Mouse (Mus musculus): ENCODE results near the gene Pck2. TPM values are rescaled to one million over a fixed set of nuclear protein-coding genes. Genes with fewer than 3 reads are reported as not detected.

Pck2 gene
- polyA plus RNA-seq, 1 experiment from 2014 or later: 19.2 TPM

DNA sequence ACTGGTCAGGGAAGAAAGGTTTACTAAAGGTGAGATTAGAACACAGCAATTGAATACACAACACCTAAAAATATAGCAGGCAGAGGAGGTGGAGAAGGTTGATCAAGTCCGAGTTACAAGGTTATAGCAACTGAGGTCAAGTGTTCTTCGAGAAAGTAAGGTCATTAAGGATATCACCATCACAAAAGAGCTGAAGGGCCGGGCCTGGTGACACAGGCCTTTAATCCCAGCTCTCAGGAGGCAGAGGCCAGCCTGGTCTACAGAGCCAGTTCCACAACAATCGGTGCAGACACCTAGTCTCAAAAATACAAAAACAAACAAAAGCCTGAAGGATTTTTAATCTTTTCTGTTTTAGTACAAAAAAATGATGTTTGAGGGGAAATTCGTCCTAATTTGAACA lies 11.3 kb downstream of the Pck2 start:
- no peak overlapping the region for H3K4me3 ChIP-seq (replicated peaks; ENCODE audit: low read length)
- H3K36me3 ChIP-seq (replicated peaks; ENCODE audit: control insufficient read depth, insufficient read depth): peaks cover 24% of the 10 kb centered on the region
- no peak overlapping the region for H3K9ac ChIP-seq
- ATAC-seq (ENCODE audit: low FRiP score) (no peak), DNase-seq (ENCODE audit: low spot score) (no peak)
- H3K9me3 ChIP-seq (ENCODE audit: control insufficient read depth, low read length): no peaks in the 10 kb centered on the region
- H3K4me1 ChIP-seq (replicated peaks; ENCODE audit: control insufficient read depth, insufficient read depth, low read length): no peaks in the 10 kb centered on the region
- H3K4me2 ChIP-seq (replicated peaks): no peak overlapping the region
- H3K27ac ChIP-seq: no peak overlapping the region
- H3K27me3 ChIP-seq (ENCODE audit: control insufficient read depth, insufficient read depth, low read length): no peaks in the 10 kb centered on the region
- 78% methylated on average over 5 of the region's 5 CpGs for WGBS

DNA sequence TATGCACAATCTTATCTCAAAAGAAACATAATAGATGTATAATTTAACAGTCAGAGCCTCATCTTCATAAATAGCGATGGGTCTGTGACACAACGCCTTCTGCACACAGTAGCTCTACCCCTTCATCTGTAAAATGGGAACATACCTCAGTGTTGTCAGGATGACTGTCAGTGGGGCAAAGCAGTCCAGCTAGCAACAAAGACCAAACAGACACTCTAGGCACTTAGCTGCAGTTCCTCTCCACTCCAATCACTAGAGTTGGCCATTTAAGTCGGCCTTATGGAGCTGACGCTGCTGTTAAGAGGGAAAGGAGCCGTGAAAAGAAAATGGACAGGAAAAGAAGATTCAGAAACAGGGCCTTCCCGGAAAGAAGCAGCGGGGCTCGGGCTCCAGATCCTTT lies 11.7 kb downstream of the Pck2 start:
- no peak overlapping the region for H3K4me2 ChIP-seq (replicated peaks)
- ATAC-seq (ENCODE audit: low FRiP score) (no peak), DNase-seq (ENCODE audit: low spot score) (no peak)
- no peaks in the 10 kb centered on the region for H3K27me3 ChIP-seq (ENCODE audit: control insufficient read depth, insufficient read depth, low read length)
- peaks cover 24% of the 10 kb centered on the region for H3K36me3 ChIP-seq (replicated peaks; ENCODE audit: control insufficient read depth, insufficient read depth)
- no peak overlapping the region for H3K27ac ChIP-seq
- H3K9me3 ChIP-seq (ENCODE audit: control insufficient read depth, low read length): no peaks in the 10 kb centered on the region
- no peak overlapping the region for H3K4me3 ChIP-seq (replicated peaks; ENCODE audit: low read length)
- no peaks in the 10 kb centered on the region for H3K4me1 ChIP-seq (replicated peaks; ENCODE audit: control insufficient read depth, insufficient read depth, low read length)
- 93% methylated on average over 8 of the region's 8 CpGs for WGBS
- no peak overlapping the region for H3K9ac ChIP-seq

GRCm38 (mm10) chr14:55554635-55555034 lies 14.6 kb downstream of the Pck2 start:
- Histone ChIP-seq H3K27me3 (ENCODE audit: control insufficient read depth, insufficient read depth, low read length) (no peaks in the 10 kb centered on the region), H3K4me2 (replicated peaks) (no peak overlapping the region), H3K36me3 (replicated peaks; ENCODE audit: control insufficient read depth, insufficient read depth) (no peaks in the 10 kb centered on the region; the same call in 1 of the 2 replicates), H3K27ac (no peak overlapping the region), H3K9me3 (ENCODE audit: control insufficient read depth, low read length) (no peaks in the 10 kb centered on the region), H3K4me1 (replicated peaks; ENCODE audit: control insufficient read depth, insufficient read depth, low read length) (peaks cover 6% of the 10 kb centered on the region; the same call in 1 of the 2 replicates), H3K4me3 (replicated peaks; ENCODE audit: low read length) (no peak overlapping the region), H3K9ac (no peak overlapping the region)
- no peak for ATAC-seq (ENCODE audit: low FRiP score)
- DNase-seq (ENCODE audit: low spot score): no peak

DNA sequence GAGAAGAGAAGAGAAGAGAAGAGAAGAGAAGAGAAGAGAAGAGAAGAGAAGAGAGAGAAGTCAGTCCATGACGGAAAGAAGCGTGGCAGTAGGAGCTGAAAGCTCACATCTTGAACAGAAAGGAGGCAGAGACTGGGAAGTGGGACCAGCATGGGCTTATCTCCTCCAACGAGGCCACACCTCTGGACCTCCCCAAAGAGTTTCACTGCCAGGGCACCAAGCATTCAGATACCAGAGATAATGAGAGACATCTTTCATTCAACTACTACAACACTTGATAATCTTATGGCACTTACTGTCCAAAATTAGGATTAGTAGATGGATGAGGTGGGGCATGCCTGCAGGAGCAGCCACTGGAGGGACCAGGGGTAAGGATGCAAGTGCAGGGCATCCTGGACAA lies 15.7 kb downstream of the Pck2 start:
- no peak overlapping the region for H3K4me3 ChIP-seq (replicated peaks; ENCODE audit: low read length)
- no peaks in the 10 kb centered on the region for H3K9me3 ChIP-seq (ENCODE audit: control insufficient read depth, low read length)
- no peaks in the 10 kb centered on the region for H3K27me3 ChIP-seq (ENCODE audit: control insufficient read depth, insufficient read depth, low read length)
- H3K9ac ChIP-seq: no peak overlapping the region
- no peak overlapping the region for H3K27ac ChIP-seq
- no peaks in the 10 kb centered on the region for H3K36me3 ChIP-seq (replicated peaks; ENCODE audit: control insufficient read depth, insufficient read depth)
- no peak for ATAC-seq (ENCODE audit: low FRiP score)
- H3K4me2 ChIP-seq (replicated peaks): no peak overlapping the region
- H3K4me1 ChIP-seq (replicated peaks; ENCODE audit: control insufficient read depth, insufficient read depth, low read length): peaks cover 6% of the 10 kb centered on the region; the same call in 1 of the 2 replicates
- DNase-seq (ENCODE audit: low spot score): no peak
- 87% methylated on average over 3 of the region's 3 CpGs for WGBS

DNA sequence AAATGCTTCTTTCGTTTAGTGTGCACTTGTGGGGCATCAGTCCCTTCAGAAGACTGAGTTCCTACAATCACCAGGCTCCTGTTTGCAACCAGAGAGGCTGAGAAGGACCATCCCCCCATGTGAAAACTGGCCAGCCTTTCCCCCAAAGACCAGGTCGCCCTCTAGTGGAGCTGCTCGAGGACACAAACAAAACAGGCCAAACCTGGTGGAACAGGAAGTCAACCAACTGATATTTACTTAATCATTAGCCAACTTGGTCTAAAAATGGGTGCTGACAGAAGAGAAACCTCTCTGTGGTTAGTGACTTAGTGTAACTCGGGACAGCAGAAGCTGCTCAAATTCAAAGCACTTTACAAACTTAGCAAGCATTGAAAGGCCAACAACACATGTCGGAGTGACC lies 16.9 kb downstream of the Pck2 start:
- WGBS: 32% methylated on average over 5 of the region's 5 CpGs
- DNase-seq (ENCODE audit: low spot score) (peak; percentile 67), ATAC-seq (ENCODE audit: low FRiP score) (no peak)

GRCm38 (mm10) chr14:55557587-55557986 lies 17.5 kb downstream of the Pck2 start:
- no peak overlapping the region for H3K4me3 ChIP-seq (replicated peaks; ENCODE audit: low read length)
- no peak overlapping the region for H3K4me2 ChIP-seq (replicated peaks)
- WGBS: 91% methylated on average over 3 of the region's 3 CpGs
- H3K27ac ChIP-seq: no peak overlapping the region
- no peaks in the 10 kb centered on the region for H3K9me3 ChIP-seq (ENCODE audit: control insufficient read depth, low read length)
- no peak for ATAC-seq (ENCODE audit: low FRiP score)
- H3K36me3 ChIP-seq (replicated peaks; ENCODE audit: control insufficient read depth, insufficient read depth): 0 out of 2 replicates have a peak, but pooled peaks cover 3% of the 10 kb centered on the region
- peaks cover 15% of the 10 kb centered on the region for H3K4me1 ChIP-seq (replicated peaks; ENCODE audit: control insufficient read depth, insufficient read depth, low read length)
- DNase-seq (ENCODE audit: low spot score): no peak
- no peaks in the 10 kb centered on the region for H3K27me3 ChIP-seq (ENCODE audit: control insufficient read depth, insufficient read depth, low read length)
- no peak overlapping the region for H3K9ac ChIP-seq

More for the DNA sequence above, 16.9 kb downstream of the Pck2 start:
- Histone ChIP-seq H3K4me1 (replicated peaks; ENCODE audit: control insufficient read depth, insufficient read depth, low read length) (peaks cover 15% of the 10 kb centered on the region), H3K4me3 (replicated peaks; ENCODE audit: low read length) (no peak overlapping the region), H3K9ac (no peak overlapping the region), H3K27me3 (ENCODE audit: control insufficient read depth, insufficient read depth, low read length) (no peaks in the 10 kb centered on the region), H3K36me3 (replicated peaks; ENCODE audit: control insufficient read depth, insufficient read depth) (no peaks in the 10 kb centered on the region), H3K9me3 (ENCODE audit: control insufficient read depth, low read length) (no peaks in the 10 kb centered on the region), H3K27ac (no peak overlapping the region), H3K4me2 (replicated peaks) (no peak overlapping the region)

DNA sequence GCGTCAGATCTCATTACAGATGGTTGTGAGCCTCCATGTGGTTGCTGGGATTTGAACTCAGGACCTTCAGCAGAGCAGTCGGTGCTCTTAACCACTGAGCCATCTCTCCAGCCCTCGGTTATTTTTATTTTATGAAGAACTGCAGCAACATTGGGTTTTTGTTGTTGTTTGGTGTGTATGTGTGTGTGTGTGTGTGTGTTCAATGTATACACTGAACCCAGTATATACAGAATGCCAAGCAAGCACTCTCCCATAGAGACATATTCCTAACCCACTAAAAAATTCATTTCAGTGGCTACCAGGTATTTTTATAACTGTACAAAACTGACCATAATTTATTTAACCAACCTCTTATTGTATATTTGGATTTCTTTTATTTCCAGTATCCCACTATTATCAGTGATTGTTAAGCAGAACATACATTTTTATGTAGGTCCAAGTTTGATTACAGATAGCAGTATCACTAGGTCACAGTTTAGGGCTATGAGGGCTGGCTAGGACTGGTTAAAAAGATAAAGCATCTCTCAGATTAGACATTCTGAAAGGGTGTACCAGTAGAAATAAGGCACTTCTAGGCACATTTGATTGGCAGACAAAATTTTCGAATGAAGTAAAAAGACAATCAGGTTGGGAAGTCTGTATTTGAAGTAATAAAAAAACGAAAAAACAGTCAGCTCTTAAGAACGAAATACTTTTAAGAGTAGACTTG lies 18.8 kb downstream of the Pck2 start:
- no peaks in the 10 kb centered on the region for H3K27me3 ChIP-seq (ENCODE audit: control insufficient read depth, insufficient read depth, low read length)
- WGBS: 59% methylated on average over 6 of the region's 6 CpGs
- peaks cover 15% of the 10 kb centered on the region for H3K4me1 ChIP-seq (replicated peaks; ENCODE audit: control insufficient read depth, insufficient read depth, low read length)
- H3K4me2 ChIP-seq (replicated peaks): peak overlapping the region; percentile 84
- H3K9ac ChIP-seq: peak overlapping the region; percentile 76
- DNase-seq (ENCODE audit: low spot score): no peak
- no peaks in the 10 kb centered on the region for H3K9me3 ChIP-seq (ENCODE audit: control insufficient read depth, low read length)
- H3K4me3 ChIP-seq (replicated peaks; ENCODE audit: low read length): peak overlapping the region; percentile 50
- ATAC-seq (ENCODE audit: low FRiP score): no peak
- H3K36me3 ChIP-seq (replicated peaks; ENCODE audit: control insufficient read depth, insufficient read depth): peaks cover 15% of the 10 kb centered on the region; the same call in 1 of the 2 replicates
- H3K27ac ChIP-seq: peak overlapping the region; percentile 98; the same call in 1 of the 2 replicates

GRCm38 (mm10) chr14:55559799-55560201 lies 19.7 kb downstream of the Pck2 start, which contains the start of gene Dcaf11:
Gene Dcaf11 (plus strand): TSS chr14:55560006.
- no peaks in the 10 kb centered on the region for H3K9me3 ChIP-seq (ENCODE audit: control insufficient read depth, low read length)
- WGBS: under 1% methylated on average over 27 of the region's 27 CpGs
- DNase-seq (ENCODE audit: low spot score) (peak; percentile 88), ATAC-seq (ENCODE audit: low FRiP score) (peak; percentile 74)
- peaks cover 15% of the 10 kb centered on the region for H3K4me1 ChIP-seq (replicated peaks; ENCODE audit: control insufficient read depth, insufficient read depth, low read length)
- H3K4me2 ChIP-seq (replicated peaks): peak within 1 kb of the TSS; percentile 84
- H3K27me3 ChIP-seq (ENCODE audit: control insufficient read depth, insufficient read depth, low read length): no peaks in the 10 kb centered on the region
- H3K36me3 ChIP-seq (replicated peaks; ENCODE audit: control insufficient read depth, insufficient read depth): peaks cover 24% of the 10 kb centered on the region
- peak within 1 kb of the TSS; percentile 76 for H3K9ac ChIP-seq
- peak within 1 kb of the TSS; percentile 50 for H3K4me3 ChIP-seq (replicated peaks; ENCODE audit: low read length)
- peak within 1 kb of the TSS; percentile 98 for H3K27ac ChIP-seq

GRCm38 (mm10) chr14:55560202-55561073 lies 20.4 kb downstream of the Pck2 start, which contains the start of gene A730061H03Rik:
Gene A730061H03Rik (minus strand): TSS chr14:55560406.
- WGBS: under 1% methylated on average over 51 of the region's 51 CpGs
- Histone ChIP-seq H3K27me3 (ENCODE audit: control insufficient read depth, insufficient read depth, low read length) (no peaks in the 10 kb centered on the region), H3K4me2 (replicated peaks) (peak within 1 kb of the TSS; percentile 84)

More at GRCm38 (mm10) chr14:55560202-55561073, 20.4 kb downstream of the Pck2 start, which contains the start of gene A730061H03Rik:
- peak within 1 kb of the TSS; percentile 50 for H3K4me3 ChIP-seq (replicated peaks; ENCODE audit: low read length)
- H3K9ac ChIP-seq: peak within 1 kb of the TSS; percentile 76
- H3K4me1 ChIP-seq (replicated peaks; ENCODE audit: control insufficient read depth, insufficient read depth, low read length): peaks cover 15% of the 10 kb centered on the region
- ATAC-seq (ENCODE audit: low FRiP score) (peak; percentile 96), DNase-seq (ENCODE audit: low spot score) (peak; percentile 98)
- no peaks in the 10 kb centered on the region for H3K9me3 ChIP-seq (ENCODE audit: control insufficient read depth, low read length)
- H3K27ac ChIP-seq: peak within 1 kb of the TSS; percentile 98
- peaks cover 31% of the 10 kb centered on the region for H3K36me3 ChIP-seq (replicated peaks; ENCODE audit: control insufficient read depth, insufficient read depth)
